Mouse (Mus musculus) stomach, postnatal 0 days (tissue): ENCODE measurements around the gene Vmn1r201. TPM values are rescaled to one million over a fixed set of nuclear protein-coding genes. Genes with fewer than 3 reads are reported as not detected.

Source experiments
- ATAC-seq: fragments of 200-750 bp; cut with Nextera tagmentation; 2 replicates; pipeline ENCODE4 v1.8.0; 2017; ENCODE audit not compliant: low FRiP score, low TSS enrichment
- DNase-seq: peaks from one replicate; pipeline ENCODE4 v3.0.0-alpha.2; 2016; ENCODE audit warnings: low spot score
- H3K27ac ChIP-seq: fragments of 300-500 bp; sonication (generic); replicated peaks from 2 replicates; pipeline ENCODE4 v1.5.1; 2014; ENCODE audit warnings: mild to moderate bottlenecking, control low read depth
- H3K27me3 ChIP-seq: fragments of 300-500 bp; sonication (generic); 2 replicates; pipeline ENCODE4 v1.6.1; 2014; ENCODE audit warnings: low read length; ENCODE audit not compliant: control insufficient read depth, insufficient read depth
- H3K36me3 ChIP-seq: fragments of 300-500 bp; sonication (generic); 2 replicates; pipeline ENCODE4 v1.6.1; 2014; ENCODE audit warnings: low read length, mixed read lengths; ENCODE audit not compliant: control insufficient read depth, insufficient read depth
- H3K4me1 ChIP-seq: fragments of 300-500 bp; sonication (generic); replicated peaks from 2 replicates; pipeline ENCODE4 v1.6.1; 2014; ENCODE audit warnings: antibody characterized with exemption; ENCODE audit not compliant: control insufficient read depth, insufficient read depth
- H3K4me2 ChIP-seq: fragments of 300-500 bp; sonication (generic); replicated peaks from 2 replicates; pipeline ENCODE4 v1.6.1; 2014; ENCODE audit warnings: low read depth, mild to moderate bottlenecking, control low read depth, moderate library complexity
- H3K4me3 ChIP-seq: fragments of 300-500 bp; sonication (generic); 2 replicates; pipeline ENCODE4 v1.5.1; 2014; ENCODE audit warnings: low read depth, low read length, control low read depth
- H3K9ac ChIP-seq: fragments of 300-500 bp; sonication (generic); 2 replicates; pipeline ENCODE4 v1.6.1; 2014; ENCODE audit warnings: mild to moderate bottlenecking, low read length, control low read depth, mixed read lengths
- H3K9me3 ChIP-seq: fragments of 300-500 bp; sonication (generic); 2 replicates; pipeline ENCODE4 v1.6.1; 2016; ENCODE audit warnings: low read length; ENCODE audit not compliant: control insufficient read depth
- CTCF ChIP-seq: IDR thresholded peaks from 2 replicates; pipeline ENCODE4 v1.5.1; 2016; ENCODE audit warnings: antibody characterized with exemption, low read depth, mild to moderate bottlenecking, moderate library complexity
- EP300 ChIP-seq: optimal IDR thresholded peaks from 2 replicates; pipeline ENCODE3; 2016; ENCODE audit warnings: antibody characterized with exemption
- WGBS: fragments of 180-500 bp; shearing (Covaris S2); extraction: QIAGEN DNeasy Blood & Tissue Kit; methylation state at CpG from one replicate; pipeline ENCODE4 v1.1.7; 2014; 5-methylcytosine and 5-hydroxymethylcytosine counted together
- polyA plus RNA-seq: library from polyadenylated mRNA; unstranded; fragments of >200 nt; fragmentation: Nextera tagmentation; extraction: Ambion mirVana; gene quantifications from 2 replicates; pipeline ENCODE4 v1.2.1, GENCODE M21; 2015

Gene Vmn1r201
- polyA plus RNA-seq = not detected in 2 replicates

DNA sequence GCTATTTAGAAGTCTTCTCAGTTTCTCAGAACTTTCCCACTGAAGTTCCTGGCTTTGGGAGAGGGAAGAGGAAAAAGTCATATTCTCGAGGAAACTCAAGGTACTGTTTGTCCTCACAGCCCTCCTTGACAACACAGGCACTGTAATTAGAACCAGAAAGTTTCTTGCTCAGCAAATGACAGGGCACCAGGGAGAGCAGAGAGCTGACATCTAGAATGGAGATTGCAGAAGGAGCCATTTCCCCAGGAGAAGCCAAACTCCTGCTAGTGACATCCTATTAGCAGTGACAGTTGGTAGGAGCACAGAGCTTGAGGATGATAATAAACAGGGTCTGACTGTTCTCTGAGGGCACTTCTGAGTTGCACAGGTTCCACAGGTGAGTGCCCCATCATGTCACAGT, at the start of gene Vmn1r201:
Gene Vmn1r201 (plus strand): TSS at position 301 of the 400 bp plus-strand sequence.
- Histone ChIP-seq H3K9me3 (no peaks in the 10 kb centered on the region), H3K9ac (no peak within 1 kb of the TSS), H3K4me2 (no peak within 1 kb of the TSS), H3K27me3 (no peaks in the 10 kb centered on the region), H3K27ac (no peak within 1 kb of the TSS), H3K4me1 (no peaks in the 10 kb centered on the region), H3K36me3 (no peaks in the 10 kb centered on the region), H3K4me3 (no peak within 1 kb of the TSS)
- no peak for ATAC-seq
- TF ChIP-seq CTCF = no peak
- no peak for TF ChIP-seq EP300
- DNase-seq = no peak
- 57% methylated on average over 1 of the region's 1 CpGs for WGBS

DNA sequence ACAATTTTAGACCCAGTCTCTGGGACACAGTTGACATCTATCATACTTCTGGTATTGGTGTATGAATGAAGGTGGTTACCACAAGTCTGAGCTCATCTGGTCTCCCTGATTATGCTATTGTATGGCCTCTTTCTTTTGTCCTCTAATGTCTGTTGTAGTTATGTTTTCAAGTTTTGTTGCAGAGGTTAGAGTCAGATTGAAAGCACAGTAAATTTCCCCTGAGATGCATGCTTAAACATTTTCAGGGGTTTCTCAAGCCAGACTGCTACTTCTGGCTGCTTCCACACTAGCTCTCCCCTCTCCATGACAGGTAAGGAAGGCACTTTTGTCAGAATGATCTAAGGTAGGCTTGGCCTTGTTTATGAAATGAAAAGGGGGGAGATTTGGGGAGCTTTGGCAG, 16.6 kb upstream of the Vmn1r201 start:
- Histone ChIP-seq H3K36me3 (no peaks in the 10 kb centered on the region), H3K27ac (no peak overlapping the region), H3K9ac (no peak overlapping the region), H3K9me3 (no peaks in the 10 kb centered on the region), H3K27me3 (no peaks in the 10 kb centered on the region), H3K4me2 (no peak overlapping the region), H3K4me3 (no peak overlapping the region), H3K4me1 (no peaks in the 10 kb centered on the region)
- ATAC-seq (no peak), DNase-seq (no peak)
- TF ChIP-seq EP300 (no peak), CTCF (no peak)

DNA sequence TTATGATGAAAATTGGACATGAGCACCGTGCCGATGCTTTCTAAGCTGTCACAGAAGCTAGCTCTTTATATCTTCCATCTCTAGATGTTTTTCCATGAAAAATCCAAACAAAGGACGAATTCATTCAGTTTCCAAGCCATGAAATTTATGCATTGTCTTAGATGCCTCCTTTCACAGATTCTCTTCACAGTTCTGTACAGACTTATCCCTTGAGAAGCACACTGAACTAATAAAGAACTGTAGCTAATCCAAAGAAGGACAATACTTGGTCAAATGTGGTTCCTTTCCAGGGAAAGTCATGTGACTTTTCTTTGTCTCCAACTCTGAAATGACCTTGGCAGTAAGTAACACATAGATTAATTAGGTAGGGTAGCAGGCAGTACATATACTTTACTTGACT, 30.7 kb downstream of the Vmn1r201 start:
- WGBS = 76% methylated on average over 3 of the region's 3 CpGs
- H3K27me3 ChIP-seq = no peaks in the 10 kb centered on the region
- H3K4me3 ChIP-seq = no peak overlapping the region
- H3K9me3 ChIP-seq = no peaks in the 10 kb centered on the region
- H3K27ac ChIP-seq = no peak overlapping the region
- no peak overlapping the region for H3K4me2 ChIP-seq
- no peaks in the 10 kb centered on the region for H3K4me1 ChIP-seq
- TF ChIP-seq EP300 (no peak), CTCF (no peak)
- no peak overlapping the region for H3K9ac ChIP-seq
- ATAC-seq (no peak), DNase-seq (no peak)
- H3K36me3 ChIP-seq = no peaks in the 10 kb centered on the region

DNA sequence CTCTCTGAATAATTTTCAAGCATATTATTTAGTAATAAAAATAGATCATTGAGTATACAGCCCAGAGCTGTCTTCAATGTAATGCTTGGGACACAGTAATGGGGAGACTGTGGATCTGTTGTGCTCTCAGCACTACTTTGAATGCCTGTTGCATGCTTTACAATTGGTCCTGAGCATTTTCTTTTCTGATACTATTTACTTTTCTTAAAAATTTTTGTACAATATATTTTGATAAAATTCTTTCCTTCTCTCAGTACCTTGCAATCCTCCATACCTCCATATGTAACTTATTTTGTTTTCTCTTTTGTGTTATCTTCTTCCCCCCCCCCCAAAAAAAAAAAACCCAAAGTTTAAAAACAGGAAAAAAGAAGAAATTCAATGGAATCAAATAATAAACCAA, 33.6 kb downstream of the Vmn1r201 start, which contains the start of gene Vmn1r202:
Gene Vmn1r202 (minus strand): TSS at position 101 of the 400 bp plus-strand sequence.
- no peak within 1 kb of the TSS for H3K27ac ChIP-seq
- no peaks in the 10 kb centered on the region for H3K4me1 ChIP-seq
- H3K27me3 ChIP-seq = no peaks in the 10 kb centered on the region
- H3K4me3 ChIP-seq = no peak within 1 kb of the TSS
- H3K36me3 ChIP-seq = no peaks in the 10 kb centered on the region
- no peak within 1 kb of the TSS for H3K4me2 ChIP-seq
- no peak within 1 kb of the TSS for H3K9ac ChIP-seq
- no peak for TF ChIP-seq EP300
- TF ChIP-seq CTCF = no peak
- H3K9me3 ChIP-seq = no peaks in the 10 kb centered on the region
- DNase-seq = no peak
- no peak for ATAC-seq

DNA sequence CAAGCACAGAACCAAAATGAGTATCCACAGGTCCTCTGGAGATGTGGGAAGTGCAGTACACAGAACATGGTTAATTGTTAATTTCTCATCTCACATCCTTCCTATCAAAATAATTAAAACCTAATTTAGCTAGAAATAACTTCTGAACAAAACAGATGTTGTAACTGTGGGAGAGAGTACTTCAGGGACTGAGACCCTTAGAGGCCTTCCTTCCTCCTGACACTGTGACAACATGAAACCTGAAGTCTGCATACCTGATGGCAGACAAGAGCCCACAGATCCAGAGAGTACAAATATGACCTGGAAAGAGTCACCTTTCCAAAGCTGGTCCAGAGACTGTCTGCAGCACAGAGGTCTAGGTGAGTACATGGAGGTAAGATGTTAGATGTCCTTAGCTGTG, 46.1 kb downstream of the Vmn1r201 start, which contains the start of gene Vmn1r203:
Gene Vmn1r203 (plus strand): TSS at position 301 of the 400 bp plus-strand sequence.
- Histone ChIP-seq H3K27me3 (no peaks in the 10 kb centered on the region), H3K4me1 (no peaks in the 10 kb centered on the region), H3K36me3 (no peaks in the 10 kb centered on the region), H3K9ac (no peak within 1 kb of the TSS), H3K27ac (no peak within 1 kb of the TSS), H3K4me3 (no peak within 1 kb of the TSS), H3K9me3 (no peaks in the 10 kb centered on the region), H3K4me2 (no peak within 1 kb of the TSS)
- ATAC-seq = no peak
- no peak for TF ChIP-seq EP300
- no peak for TF ChIP-seq CTCF
- DNase-seq = no peak

Other genes starting within 250 kb of the Vmn1r201 start
- 0.01 TPM in 1 of 2 replicates, not detected in the other for gene Vmn1r193, start 248.8 kb upstream of the Vmn1r201 start, polyA plus RNA-seq
- not detected in 2 replicates for gene Vmn1r194, start 227.7 kb upstream of the Vmn1r201 start, polyA plus RNA-seq
- gene Vmn1r195, start 201.4 kb upstream of the Vmn1r201 start, polyA plus RNA-seq = not detected in 2 replicates
- not detected in 2 replicates for gene Vmn1r196, start 182.0 kb upstream of the Vmn1r201 start, polyA plus RNA-seq
- gene Vmn1r197, start 147.3 kb upstream of the Vmn1r201 start, polyA plus RNA-seq = not detected in 2 replicates
- 0.01 TPM in 1 of 2 replicates, not detected in the other for gene Vmn1r198, start 121.6 kb upstream of the Vmn1r201 start, polyA plus RNA-seq
- gene Vmn1r199, start 92.1 kb upstream of the Vmn1r201 start, polyA plus RNA-seq = not detected in 2 replicates
- 0.01 TPM in 1 of 2 replicates, not detected in the other for gene Vmn1r200, start 81.5 kb upstream of the Vmn1r201 start, polyA plus RNA-seq
- not detected in 2 replicates for gene Vmn1r202, start 33.5 kb downstream of the Vmn1r201 start, polyA plus RNA-seq
- not detected in 2 replicates for gene Vmn1r203, start 46.2 kb downstream of the Vmn1r201 start, polyA plus RNA-seq
- not detected in 2 replicates for gene Vmn1r204, start 81.3 kb downstream of the Vmn1r201 start, polyA plus RNA-seq
- not detected in 2 replicates for gene Vmn1r205, start 121.1 kb downstream of the Vmn1r201 start, polyA plus RNA-seq
- not detected in 2 replicates for gene Vmn1r206, start 152.3 kb downstream of the Vmn1r201 start, polyA plus RNA-seq